Mouse (Mus musculus) ES-Bruce4 (cell line): ENCODE data around the gene Pink1.

ENCODE experiments used
- CTCF ChIP-seq: IDR thresholded peaks from one replicate; pipeline ENCODE4 v1.8.1; 2011; ENCODE audit warnings: low read depth, low read length
- POLR2A ChIP-seq: IDR thresholded peaks from one replicate; pipeline ENCODE4 v1.8.1; 2011; ENCODE audit warnings: low read length; ENCODE audit not compliant: insufficient read depth

GRCm38 (mm10) chr4:138303011-138303410 is 23.1 kb downstream of the Pink1 start:
- TF ChIP-seq CTCF (no peak), POLR2A (no peak)
